Mouse (Mus musculus): Measurements from ENCODE around the gene Cebpg. TPM values are rescaled to one million over a fixed set of nuclear protein-coding genes. Genes with fewer than 3 reads are reported as not detected.
A peak's percentile ranks its signal among the peaks of the same experiment; 100 is the strongest.

Cebpg gene
- polyA plus RNA-seq, 1 experiment from 2014 or later: 44.3 TPM

DNA sequence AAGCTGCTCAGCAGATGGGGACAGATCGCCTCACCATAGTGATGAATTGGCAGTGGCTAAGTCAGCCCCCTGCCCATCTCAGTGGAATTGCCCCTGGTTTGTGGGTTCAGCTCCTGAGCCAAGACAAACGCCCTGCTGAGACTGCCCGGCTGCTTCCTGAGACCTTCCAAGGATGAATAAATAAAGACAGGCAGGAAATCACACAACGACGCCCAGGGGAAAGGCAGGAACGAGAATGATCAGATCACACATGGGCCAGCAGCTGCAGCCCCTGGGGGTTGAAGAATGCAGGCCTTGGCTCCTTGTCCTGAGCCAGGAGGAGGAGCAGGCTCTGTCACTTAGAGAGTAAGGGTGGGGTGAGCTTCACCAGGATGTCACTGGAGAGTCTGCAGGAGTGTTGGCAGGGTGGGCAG lies 21.2 kb downstream of the Cebpg start:
- Histone ChIP-seq H3K27me3 (replicated peaks; ENCODE audit: control insufficient read depth, insufficient read depth, low read length) (no peaks in the 10 kb centered on the region), H3K36me3 (ENCODE audit: control insufficient read depth, insufficient read depth, low read length) (peaks cover 22% of the 10 kb centered on the region; the same call in 1 of the 2 replicates), H3K4me3 (ENCODE audit: low read depth, low read length) (no peak overlapping the region), H3K9me3 (ENCODE audit: control insufficient read depth, low read length) (no peaks in the 10 kb centered on the region), H3K27ac (replicated peaks; ENCODE audit: low read depth, low read length) (peak overlapping the region; percentile 21), H3K4me2 (ENCODE audit: low read depth, low read length) (no peak overlapping the region), H3K4me1 (ENCODE audit: control insufficient read depth, insufficient read depth, low read length) (peaks cover 18% of the 10 kb centered on the region), H3K9ac (ENCODE audit: low read depth, low read length) (peak overlapping the region; percentile 37; the same call in 1 of the 2 replicates)
- no peak for ATAC-seq (ENCODE audit: low read depth)
- 25% methylated on average over 6 of the region's 6 CpGs for WGBS
- peak; percentile 43 for DNase-seq (ENCODE audit: low spot score)

GRCm38 (mm10) chr7:35030567-35030966 lies 25.8 kb downstream of the Cebpg start:
- DNase-seq (ENCODE audit: low spot score): no peak
- Histone ChIP-seq H3K36me3 (ENCODE audit: control insufficient read depth, insufficient read depth, low read length) (peaks cover 20% of the 10 kb centered on the region; the same call in 1 of the 2 replicates), H3K4me2 (ENCODE audit: low read depth, low read length) (no peak overlapping the region)

DNA sequence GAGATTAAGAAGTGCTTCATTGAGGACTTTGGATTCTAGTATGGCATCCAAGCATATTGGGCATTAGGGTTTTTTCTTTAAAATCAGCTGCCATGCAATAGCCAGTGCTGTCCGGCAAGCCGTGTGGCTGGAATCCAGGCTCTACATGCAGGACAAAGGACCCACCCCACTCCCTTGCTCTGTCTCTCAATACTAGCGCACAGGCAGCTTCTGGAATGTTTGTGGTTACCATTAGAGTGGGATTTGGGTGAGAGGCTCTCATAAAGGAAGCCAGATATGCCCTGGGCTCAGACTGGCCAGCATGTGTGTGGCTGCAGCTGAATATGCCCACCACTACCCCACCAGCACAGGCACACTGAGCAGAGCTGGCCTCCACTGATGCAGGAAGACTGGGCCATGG lies 26.7 kb downstream of the Cebpg start:
- DNase-seq (ENCODE audit: low spot score): no peak
- Histone ChIP-seq H3K27ac (replicated peaks; ENCODE audit: low read depth, low read length) (no peak overlapping the region), H3K4me2 (ENCODE audit: low read depth, low read length) (no peak overlapping the region), H3K36me3 (ENCODE audit: control insufficient read depth, insufficient read depth, low read length) (peaks cover 20% of the 10 kb centered on the region; the same call in 1 of the 2 replicates), H3K9ac (ENCODE audit: low read depth, low read length) (no peak overlapping the region), H3K9me3 (ENCODE audit: control insufficient read depth, low read length) (no peaks in the 10 kb centered on the region), H3K27me3 (replicated peaks; ENCODE audit: control insufficient read depth, insufficient read depth, low read length) (no peaks in the 10 kb centered on the region), H3K4me1 (ENCODE audit: control insufficient read depth, insufficient read depth, low read length) (peaks cover 6% of the 10 kb centered on the region; the same call in 1 of the 2 replicates), H3K4me3 (ENCODE audit: low read depth, low read length) (no peak overlapping the region)
- WGBS: 76% methylated on average over 3 of the region's 3 CpGs
- ATAC-seq (ENCODE audit: low read depth): no peak

More at GRCm38 (mm10) chr7:35030567-35030966, 25.8 kb downstream of the Cebpg start:
- 87% methylated on average over 6 of the region's 6 CpGs for WGBS
- Histone ChIP-seq H3K27me3 (replicated peaks; ENCODE audit: control insufficient read depth, insufficient read depth, low read length) (no peaks in the 10 kb centered on the region), H3K9me3 (ENCODE audit: control insufficient read depth, low read length) (no peaks in the 10 kb centered on the region), H3K9ac (ENCODE audit: low read depth, low read length) (no peak overlapping the region), H3K27ac (replicated peaks; ENCODE audit: low read depth, low read length) (no peak overlapping the region), H3K4me1 (ENCODE audit: control insufficient read depth, insufficient read depth, low read length) (peaks cover 12% of the 10 kb centered on the region), H3K4me3 (ENCODE audit: low read depth, low read length) (no peak overlapping the region)
- no peak for ATAC-seq (ENCODE audit: low read depth)

GRCm38 (mm10) chr7:35029228-35029627 lies 27.1 kb downstream of the Cebpg start:
- Histone ChIP-seq H3K4me2 (ENCODE audit: low read depth, low read length) (no peak overlapping the region), H3K4me3 (ENCODE audit: low read depth, low read length) (no peak overlapping the region), H3K4me1 (ENCODE audit: control insufficient read depth, insufficient read depth, low read length) (peaks cover 6% of the 10 kb centered on the region; the same call in 1 of the 2 replicates), H3K27ac (replicated peaks; ENCODE audit: low read depth, low read length) (no peak overlapping the region), H3K9me3 (ENCODE audit: control insufficient read depth, low read length) (no peaks in the 10 kb centered on the region), H3K9ac (ENCODE audit: low read depth, low read length) (no peak overlapping the region), H3K27me3 (replicated peaks; ENCODE audit: control insufficient read depth, insufficient read depth, low read length) (no peaks in the 10 kb centered on the region), H3K36me3 (ENCODE audit: control insufficient read depth, insufficient read depth, low read length) (peaks cover 20% of the 10 kb centered on the region; the same call in 1 of the 2 replicates)
- DNase-seq (ENCODE audit: low spot score): no peak
- 76% methylated on average over 5 of the region's 5 CpGs for whole genome bisulfite sequencing
- no peak for ATAC-seq (ENCODE audit: low read depth)

DNA sequence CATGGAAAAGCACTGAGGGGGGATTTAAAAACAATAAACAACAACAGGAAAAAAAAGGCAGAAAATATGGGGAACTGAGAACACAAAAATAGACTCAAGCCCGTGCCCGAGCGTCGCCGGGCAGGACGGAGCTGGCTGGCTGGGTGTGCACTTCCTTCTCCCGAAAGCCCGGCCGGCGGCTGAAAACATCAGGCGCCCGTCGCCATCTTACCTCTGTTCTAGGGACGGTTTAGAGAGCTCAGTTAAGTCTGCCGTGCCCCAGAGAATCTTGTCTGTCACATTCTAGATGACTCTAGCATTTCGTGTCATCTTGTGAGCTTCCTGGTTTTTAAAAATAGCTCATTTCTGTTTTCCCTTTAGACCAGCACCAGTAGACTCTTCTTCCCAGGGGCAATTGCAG lies 27.8 kb downstream of the Cebpg start:
- no peak overlapping the region for H3K27ac ChIP-seq (replicated peaks; ENCODE audit: low read depth, low read length)
- DNase-seq (ENCODE audit: low spot score) (no peak), ATAC-seq (ENCODE audit: low read depth) (no peak)
- no peak overlapping the region for H3K4me2 ChIP-seq (ENCODE audit: low read depth, low read length)
- no peak overlapping the region for H3K4me3 ChIP-seq (ENCODE audit: low read depth, low read length)
- H3K4me1 ChIP-seq (ENCODE audit: control insufficient read depth, insufficient read depth, low read length): peaks cover 6% of the 10 kb centered on the region; the same call in 1 of the 2 replicates
- H3K36me3 ChIP-seq (ENCODE audit: control insufficient read depth, insufficient read depth, low read length): peaks cover 20% of the 10 kb centered on the region; the same call in 1 of the 2 replicates
- H3K9me3 ChIP-seq (ENCODE audit: control insufficient read depth, low read length): no peaks in the 10 kb centered on the region
- WGBS: 80% methylated on average over 16 of the region's 16 CpGs
- no peak overlapping the region for H3K9ac ChIP-seq (ENCODE audit: low read depth, low read length)
- H3K27me3 ChIP-seq (replicated peaks; ENCODE audit: control insufficient read depth, insufficient read depth, low read length): no peaks in the 10 kb centered on the region

DNA sequence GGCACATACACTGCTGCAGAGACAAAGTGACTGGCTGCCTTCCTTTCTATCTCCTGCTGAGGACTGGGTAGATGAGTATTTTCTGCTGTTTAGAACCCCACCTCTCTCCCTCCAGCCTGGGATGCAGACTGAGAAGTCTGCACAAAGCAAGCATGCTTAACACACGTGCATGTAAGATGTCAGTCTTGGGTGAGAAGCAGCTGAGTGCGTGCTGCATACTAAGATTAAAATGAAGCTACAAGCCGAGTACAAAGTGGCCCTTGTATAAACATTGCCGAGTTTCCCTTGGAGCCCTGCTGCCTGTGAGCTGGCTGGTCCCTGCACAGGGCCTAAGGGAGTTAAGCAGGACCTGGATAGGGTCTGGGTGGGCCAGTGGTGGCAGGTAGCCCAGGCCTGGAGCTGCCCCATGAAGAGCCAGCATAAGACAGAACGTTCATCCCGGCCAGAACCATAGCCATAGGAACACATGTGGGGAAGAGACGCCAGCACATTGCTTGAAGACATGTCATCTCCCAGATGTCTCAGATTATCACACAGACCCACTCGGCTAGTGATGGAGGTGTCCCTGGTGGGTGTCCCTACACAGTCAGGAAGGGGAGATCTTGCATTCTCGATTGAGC lies 28.5 kb downstream of the Cebpg start:
- DNase-seq (ENCODE audit: low spot score) (no peak), ATAC-seq (ENCODE audit: low read depth) (no peak)
- Histone ChIP-seq H3K9me3 (ENCODE audit: control insufficient read depth, low read length) (no peaks in the 10 kb centered on the region), H3K4me3 (ENCODE audit: low read depth, low read length) (no peak overlapping the region), H3K4me1 (ENCODE audit: control insufficient read depth, insufficient read depth, low read length) (peaks cover 6% of the 10 kb centered on the region; the same call in 1 of the 2 replicates), H3K27ac (replicated peaks; ENCODE audit: low read depth, low read length) (no peak overlapping the region), H3K4me2 (ENCODE audit: low read depth, low read length) (no peak overlapping the region), H3K9ac (ENCODE audit: low read depth, low read length) (no peak overlapping the region), H3K27me3 (replicated peaks; ENCODE audit: control insufficient read depth, insufficient read depth, low read length) (no peaks in the 10 kb centered on the region), H3K36me3 (ENCODE audit: control insufficient read depth, insufficient read depth, low read length) (peaks cover 17% of the 10 kb centered on the region; the same call in 1 of the 2 replicates)
- 62% methylated on average over 9 of the region's 9 CpGs for WGBS

DNA sequence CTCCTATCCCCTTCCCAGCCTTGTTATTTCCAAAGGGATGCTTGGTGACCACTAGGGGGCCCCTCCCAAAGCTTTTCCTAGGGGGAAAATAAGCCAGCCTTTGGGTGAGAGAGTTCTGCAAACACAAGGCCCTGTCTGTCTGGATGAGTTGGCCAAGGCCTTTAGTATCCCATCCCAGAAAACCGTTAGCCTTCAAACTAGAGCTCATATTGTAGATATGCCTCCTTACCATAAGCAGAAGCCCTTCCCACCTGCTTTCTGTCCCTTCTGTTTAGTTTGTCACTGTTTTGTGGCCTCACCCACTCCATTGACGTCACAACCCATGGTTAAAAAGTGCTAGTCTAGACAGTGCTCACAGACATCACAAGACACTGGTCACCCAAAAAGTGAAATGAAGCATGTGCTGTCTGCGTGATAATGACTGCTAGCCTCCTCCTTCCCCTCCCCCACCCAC lies 29.5 kb downstream of the Cebpg start:
- ATAC-seq (ENCODE audit: low read depth) (no peak), DNase-seq (ENCODE audit: low spot score) (peak; percentile 69)
- Histone ChIP-seq H3K9ac (ENCODE audit: low read depth, low read length) (no peak overlapping the region), H3K27me3 (replicated peaks; ENCODE audit: control insufficient read depth, insufficient read depth, low read length) (no peaks in the 10 kb centered on the region), H3K9me3 (ENCODE audit: control insufficient read depth, low read length) (no peaks in the 10 kb centered on the region), H3K4me3 (ENCODE audit: low read depth, low read length) (no peak overlapping the region), H3K36me3 (ENCODE audit: control insufficient read depth, insufficient read depth, low read length) (peaks cover 7% of the 10 kb centered on the region; the same call in 1 of the 2 replicates), H3K27ac (replicated peaks; ENCODE audit: low read depth, low read length) (no peak overlapping the region), H3K4me1 (ENCODE audit: control insufficient read depth, insufficient read depth, low read length) (peaks cover 6% of the 10 kb centered on the region; the same call in 1 of the 2 replicates), H3K4me2 (ENCODE audit: low read depth, low read length) (no peak overlapping the region)
- 76% methylated on average over 3 of the region's 3 CpGs for whole genome bisulfite sequencing

GRCm38 (mm10) chr7:35026276-35026630 lies 30.1 kb downstream of the Cebpg start:
- Histone ChIP-seq H3K27ac (replicated peaks; ENCODE audit: low read depth, low read length) (no peak overlapping the region), H3K4me1 (ENCODE audit: control insufficient read depth, insufficient read depth, low read length) (peaks cover 6% of the 10 kb centered on the region; the same call in 1 of the 2 replicates), H3K27me3 (replicated peaks; ENCODE audit: control insufficient read depth, insufficient read depth, low read length) (no peaks in the 10 kb centered on the region), H3K9ac (ENCODE audit: low read depth, low read length) (no peak overlapping the region), H3K4me2 (ENCODE audit: low read depth, low read length) (no peak overlapping the region), H3K9me3 (ENCODE audit: control insufficient read depth, low read length) (no peaks in the 10 kb centered on the region), H3K4me3 (ENCODE audit: low read depth, low read length) (no peak overlapping the region), H3K36me3 (ENCODE audit: control insufficient read depth, insufficient read depth, low read length) (0 out of 2 replicates have a peak, but pooled peaks cover 1% of the 10 kb centered on the region)
- ATAC-seq (ENCODE audit: low read depth) (0 out of 2 replicates have a peak, but pooled peaks have one; percentile 2), DNase-seq (ENCODE audit: low spot score) (no peak)
- WGBS: 78% methylated on average over 4 of the region's 4 CpGs
